Mouse (Mus musculus) olfactory bulb, adult 2 months (tissue): ENCODE data around the gene Adprhl1. TPM values are rescaled to one million over a fixed set of nuclear protein-coding genes. Genes with fewer than 3 reads are reported as not detected.

ENCODE experiments used
- H3K27ac ChIP-seq: fragments of 200-500 bp; 2 replicates; pipeline ENCODE4 v1.5.1; 2012; ENCODE audit warnings: low read depth, low read length; ENCODE audit not compliant: insufficient read depth
- H3K4me1 ChIP-seq: fragments of 200-500 bp; 2 replicates; pipeline ENCODE4 v1.6.1; 2012; ENCODE audit warnings: low read length; ENCODE audit not compliant: control insufficient read depth, insufficient read depth
- H3K4me3 ChIP-seq: fragments of 200-500 bp; 2 replicates; pipeline ENCODE4 v1.5.1; 2012; ENCODE audit warnings: mild to moderate bottlenecking, low read depth, low read length, moderate library complexity; ENCODE audit not compliant: insufficient read depth
- CTCF ChIP-seq: fragments of 200-500 bp; IDR thresholded peaks from 2 replicates; pipeline ENCODE4 v1.5.1; 2012; ENCODE audit warnings: low read depth, mild to moderate bottlenecking, low read length, moderate library complexity; ENCODE audit not compliant: insufficient read depth
- POLR2A ChIP-seq: fragments of 200-500 bp; IDR thresholded peaks from 2 replicates; pipeline ENCODE4 v1.6.1; 2012; ENCODE audit warnings: mild to moderate bottlenecking, low read depth, low read length, moderate library complexity; ENCODE audit not compliant: insufficient read depth
- WGBS: fragments of 180-500 bp; shearing (Covaris S2); methylation state at CpG from one replicate; pipeline ENCODE4 v1.1.7; 2018; 5-methylcytosine and 5-hydroxymethylcytosine counted together
- polyA plus RNA-seq: library from polyadenylated mRNA; stranded (reverse); fragments of >200 nt; gene quantifications from 2 replicates; pipeline ENCODE4 v1.2.4, GENCODE M21; 2012; ENCODE audit warnings: low replicate concordance; ENCODE audit not compliant: missing spikeins, insufficient read depth, insufficient read length

Adprhl1 gene
- polyA plus RNA-seq, 1 experiment, result not detected

DNA sequence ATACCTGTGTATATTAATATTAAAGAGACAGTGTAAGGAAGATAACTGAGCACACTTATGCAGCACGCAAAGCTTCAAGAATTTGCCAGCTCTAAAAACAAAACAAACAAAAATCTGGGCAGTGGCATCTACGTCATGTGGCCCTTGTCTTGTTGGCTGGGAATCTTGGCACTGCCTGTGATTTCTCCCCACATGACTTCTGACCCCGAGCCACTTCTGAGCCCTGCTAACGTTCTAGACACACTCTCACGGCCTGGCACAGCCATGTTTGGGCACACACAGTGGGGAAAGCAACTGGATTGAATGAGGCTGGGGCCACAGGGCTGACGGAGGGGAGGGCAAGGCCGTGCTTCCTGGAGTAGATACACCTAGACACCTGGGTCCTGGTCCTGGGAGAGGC is 13.3 kb downstream of the Adprhl1 start:
- H3K4me3 ChIP-seq, result no peak overlapping the region
- TF ChIP-seq CTCF (no peak), POLR2A (no peak)
- H3K4me1 ChIP-seq, result peaks cover 12% of the 10 kb centered on the region
- H3K27ac ChIP-seq, result no peak overlapping the region
- 82% methylated on average over 7 of the region's 7 CpGs for WGBS

DNA sequence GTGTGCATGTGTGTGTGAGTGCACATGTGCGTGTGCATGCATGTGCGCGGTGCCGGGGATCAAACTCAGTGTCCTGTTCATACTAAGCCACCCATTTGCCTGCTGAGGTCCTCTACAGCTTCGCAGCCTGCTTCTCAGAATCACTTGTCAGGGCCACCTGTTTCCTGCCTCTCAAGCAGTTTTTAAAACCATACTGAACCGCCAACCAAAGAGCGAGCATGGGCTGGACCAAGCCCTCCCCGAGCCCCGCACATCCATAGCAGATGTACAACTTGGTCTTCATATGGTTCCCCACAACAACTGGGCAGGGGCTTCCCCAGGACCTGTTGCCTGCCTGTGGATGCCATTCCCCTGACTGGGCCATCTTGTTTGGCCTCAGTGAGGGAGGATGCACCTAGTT is 13.9 kb downstream of the Adprhl1 start:
- Histone ChIP-seq H3K4me3 (no peak overlapping the region), H3K4me1 (peaks cover 12% of the 10 kb centered on the region), H3K27ac (no peak overlapping the region)
- WGBS, result 95% methylated on average over 9 of the region's 9 CpGs
- no peak for TF ChIP-seq CTCF
- no peak for TF ChIP-seq POLR2A

GRCm38 (mm10) chr8:13234803-13235202 is 19.2 kb downstream of the Adprhl1 start:
- no peak for TF ChIP-seq POLR2A
- no peak for TF ChIP-seq CTCF
- Histone ChIP-seq H3K27ac (no peak overlapping the region), H3K4me1 (no peaks in the 10 kb centered on the region), H3K4me3 (no peak overlapping the region)
- WGBS, result 91% methylated on average over 13 of the region's 13 CpGs

DNA sequence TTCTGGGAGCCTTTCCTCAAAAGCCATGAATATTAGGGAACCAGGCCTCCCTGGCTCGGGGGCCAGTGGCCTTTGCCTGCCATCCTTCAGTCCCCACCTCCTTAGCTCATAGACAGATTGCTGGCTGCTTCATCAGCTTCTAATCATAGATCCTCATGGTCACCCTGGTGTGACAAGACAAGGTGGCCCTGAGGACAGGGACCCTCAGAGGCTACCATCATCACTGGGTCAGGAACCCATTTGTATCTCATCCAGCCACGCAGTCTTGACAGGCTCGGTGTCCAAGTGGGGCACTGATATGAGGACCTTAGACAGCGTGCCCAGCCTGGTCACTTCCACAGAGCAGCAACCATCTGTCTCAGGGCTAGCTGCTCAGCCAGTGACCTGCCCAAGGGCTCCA is 23.5 kb downstream of the Adprhl1 start:
- WGBS, result 91% methylated on average over 4 of the region's 4 CpGs
- H3K4me1 ChIP-seq, result peaks cover 18% of the 10 kb centered on the region
- TF ChIP-seq CTCF (no peak), POLR2A (no peak)

DNA sequence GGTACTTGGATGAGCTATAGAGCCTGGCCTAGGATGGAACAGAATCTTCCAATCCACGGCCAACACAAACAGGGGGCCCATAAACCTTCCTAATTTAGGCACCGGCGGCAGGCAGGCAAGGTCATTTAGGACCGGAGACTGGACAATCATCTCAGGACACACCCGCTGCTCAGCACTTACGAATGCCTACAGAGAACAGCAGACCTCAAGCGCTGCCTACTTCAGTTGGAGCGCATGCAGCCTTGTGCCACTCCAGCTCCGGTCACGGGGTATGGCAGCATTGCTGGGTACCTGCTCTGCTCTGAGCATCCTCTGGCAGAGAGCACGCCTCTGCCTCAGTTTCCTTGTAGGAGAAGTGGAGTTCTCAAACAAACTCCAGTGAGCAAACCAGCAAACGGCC is 24.2 kb downstream of the Adprhl1 start:
- no peak overlapping the region for H3K4me3 ChIP-seq
- H3K4me1 ChIP-seq, result peaks cover 18% of the 10 kb centered on the region
- WGBS, result 89% methylated on average over 12 of the region's 12 CpGs
- TF ChIP-seq POLR2A (no peak), CTCF (no peak)
- no peak overlapping the region for H3K27ac ChIP-seq

More for the DNA sequence above, 23.5 kb downstream of the Adprhl1 start:
- no peak overlapping the region for H3K4me3 ChIP-seq
- no peak overlapping the region for H3K27ac ChIP-seq

DNA sequence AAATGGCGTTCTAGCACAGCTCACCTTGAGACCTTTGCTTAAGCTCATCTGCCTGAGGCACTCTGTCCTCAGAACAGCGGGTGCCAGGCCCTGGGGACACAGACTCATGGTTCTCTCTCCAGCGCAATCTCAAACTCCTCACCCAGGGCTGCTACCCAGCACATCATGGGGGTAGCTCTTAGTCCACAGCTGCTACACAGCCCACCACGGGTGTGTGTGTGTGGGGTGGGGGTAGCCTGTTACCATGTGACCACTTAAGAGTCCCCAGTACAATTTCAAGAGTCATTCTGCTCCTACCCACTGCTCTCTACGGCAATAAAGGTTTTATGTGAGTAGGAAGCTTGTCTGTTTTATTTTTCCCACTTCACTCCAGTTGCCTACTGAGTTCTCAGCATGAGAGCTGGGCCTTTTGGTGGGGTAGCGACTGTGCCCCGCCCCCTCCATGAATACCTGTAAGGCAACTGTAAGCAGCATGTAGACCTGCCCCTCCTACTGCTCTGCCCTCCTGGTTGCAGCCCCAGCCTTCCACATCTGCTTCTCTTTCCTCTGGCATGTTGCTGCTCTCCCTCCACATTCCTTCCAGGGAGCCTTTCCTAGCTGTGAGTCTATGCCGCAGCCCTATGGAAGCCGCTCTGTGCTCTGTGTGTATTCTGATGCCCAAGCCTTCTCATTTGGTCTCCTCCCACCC is 24.9 kb downstream of the Adprhl1 start:
- H3K4me3 ChIP-seq, result no peak overlapping the region
- no peak overlapping the region for H3K27ac ChIP-seq
- H3K4me1 ChIP-seq, result peaks cover 18% of the 10 kb centered on the region
- TF ChIP-seq CTCF, result no peak
- no peak for TF ChIP-seq POLR2A
- WGBS, result 64% methylated on average over 9 of the region's 9 CpGs

GRCm38 (mm10) chr8:13227184-13227583 is 26.8 kb downstream of the Adprhl1 start:
- Histone ChIP-seq H3K4me3 (no peak overlapping the region), H3K27ac (no peak overlapping the region), H3K4me1 (peaks cover 18% of the 10 kb centered on the region)
- no peak for TF ChIP-seq POLR2A
- no peak for TF ChIP-seq CTCF
- 57% methylated on average over 3 of the region's 3 CpGs for WGBS

GRCm38 (mm10) chr8:13226288-13226687 is 27.7 kb downstream of the Adprhl1 start:
- WGBS, result 15% methylated on average over 6 of the region's 6 CpGs
- TF ChIP-seq CTCF, result no peak
- H3K27ac ChIP-seq, result peak overlapping the region; percentile 47
- peak overlapping the region; percentile 24 for H3K4me3 ChIP-seq
- H3K4me1 ChIP-seq, result peaks cover 18% of the 10 kb centered on the region

DNA sequence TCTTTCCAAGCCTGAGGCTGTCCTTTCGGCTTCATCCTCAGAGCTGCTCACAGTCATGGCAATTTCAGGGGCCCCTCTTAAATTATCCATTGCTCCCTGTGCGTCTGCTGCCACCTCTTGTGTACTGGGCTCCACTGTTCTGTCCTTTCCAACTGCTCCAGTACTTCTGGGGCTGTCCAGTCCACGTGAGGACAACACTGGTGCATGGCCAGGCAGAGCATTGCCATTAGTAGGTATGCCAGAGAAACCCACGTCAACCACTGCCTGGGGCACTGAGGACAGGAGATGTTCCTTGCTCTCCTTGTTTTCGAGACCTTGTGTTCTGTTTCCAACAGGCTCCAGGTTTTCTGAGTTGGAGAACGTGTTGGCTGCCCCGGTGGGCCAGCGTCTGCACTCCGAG is 29.5 kb downstream of the Adprhl1 start:
- 87% methylated on average over 9 of the region's 9 CpGs for WGBS
- no peak for TF ChIP-seq POLR2A
- no peak for TF ChIP-seq CTCF

More for the DNA sequence above, 29.5 kb downstream of the Adprhl1 start:
- no peak overlapping the region for H3K4me3 ChIP-seq
- H3K27ac ChIP-seq, result no peak overlapping the region
- H3K4me1 ChIP-seq, result peaks cover 18% of the 10 kb centered on the region
